Mouse (Mus musculus): ENCODE results near the gene Sertad2.

DNA sequence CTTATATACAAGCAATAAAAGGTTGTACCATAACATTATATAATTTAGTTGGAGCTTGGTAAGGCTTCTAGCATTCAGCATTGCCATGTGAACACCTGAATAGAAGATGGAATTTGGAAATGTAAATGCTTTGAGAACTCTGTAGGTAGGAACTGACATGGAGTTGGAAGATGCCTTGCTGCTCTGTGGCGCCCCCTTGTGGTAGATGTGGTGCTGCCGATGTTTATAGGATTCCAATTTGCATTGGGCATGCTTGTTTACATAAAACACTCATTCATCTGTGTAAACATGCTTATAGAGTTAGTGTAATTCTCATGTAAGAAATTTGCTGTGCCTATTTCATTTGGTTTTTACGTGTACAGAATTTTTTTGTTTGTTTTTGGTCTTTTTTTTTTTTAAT is 95.8 kb downstream of the Sertad2 start:
- TF ChIP-seq CTCF (conservative IDR thresholded peaks at IDR 0.05; ENCODE audit: insufficient read depth, insufficient read length, low read depth, low read length) (peak; percentile 80), POLR2A (IDR thresholded peaks at IDR 0.05; ENCODE audit: low read depth, low read length) (no peak)

All from kidney, adult 2 months (tissue).